Mouse (Mus musculus) spleen, adult 2 months (tissue): ENCODE data around the gene 4933424G06Rik. TPM values are rescaled to one million over a fixed set of nuclear protein-coding genes. Genes with fewer than 3 reads are reported as not detected.
A peak's percentile ranks its signal among the peaks of the same experiment; 100 is the strongest.

Experiments used
- DNase-seq, 2 experiments: peaks; one replicate each; pipeline versions ENCODE4 v3.0.0 to v3.0.0-alpha.2; 2012 to 2021; ENCODE audit warnings: low spot score in 2 of 2, low read depth in 1 of 2
- H3K27ac ChIP-seq: fragments of 200-500 bp; 2 replicates; pipeline ENCODE4 v1.5.1; 2012; ENCODE audit warnings: low read length, inconsistent platforms; ENCODE audit not compliant: insufficient read depth
- H3K27me3 ChIP-seq: fragments of 200-500 bp; 2 replicates; pipeline ENCODE4 v1.6.1; 2012; ENCODE audit warnings: mild to moderate bottlenecking, moderate library complexity, low read length, inconsistent platforms; ENCODE audit not compliant: control insufficient read depth, insufficient read depth
- H3K36me3 ChIP-seq: fragments of 200-500 bp; 2 replicates; pipeline ENCODE4 v1.6.1; 2012; ENCODE audit warnings: mild to moderate bottlenecking, low read length, inconsistent platforms; ENCODE audit not compliant: control insufficient read depth, insufficient read depth
- H3K4me1 ChIP-seq: fragments of 200-500 bp; 2 replicates; pipeline ENCODE4 v1.6.1; 2011; ENCODE audit warnings: inconsistent platforms; ENCODE audit not compliant: control insufficient read depth, insufficient read depth, insufficient read length
- H3K4me3 ChIP-seq: fragments of 200-500 bp; 2 replicates; pipeline ENCODE4 v1.5.1; 2011; ENCODE audit warnings: mild to moderate bottlenecking, inconsistent platforms; ENCODE audit not compliant: insufficient read depth, insufficient read length; ENCODE audit errors: extremely low read depth
- CTCF ChIP-seq: fragments of 200-500 bp; IDR thresholded peaks from 2 replicates; pipeline ENCODE4 v1.5.1; 2011; ENCODE audit warnings: mild to moderate bottlenecking, inconsistent platforms; ENCODE audit not compliant: insufficient read depth, insufficient read length, insufficient replicate concordance; ENCODE audit errors: extremely low read depth
- POLR2A ChIP-seq: fragments of 200-500 bp; IDR thresholded peaks from 2 replicates; pipeline ENCODE4 v1.6.1; 2011; ENCODE audit warnings: low read depth, low read length, inconsistent platforms
- WGBS: fragments of 180-500 bp; shearing (Covaris S2); methylation state at CpG from one replicate; pipeline ENCODE4 v1.1.7; 2018; 5-methylcytosine and 5-hydroxymethylcytosine counted together
- polyA plus RNA-seq: library from polyadenylated mRNA; depleted of rRNA; stranded (reverse); fragments of >200 nt; gene quantifications from 2 replicates; pipeline ENCODE4 v1.2.3, GENCODE M21; 2012

Gene 4933424G06Rik
- polyA plus RNA-seq, 1 experiment = not detected

GRCm38 (mm10) chr1:36758553-36758952 lies 48.6 kb downstream of the 4933424G06Rik start:
- H3K27ac ChIP-seq = no peak overlapping the region
- no peak for DNase-seq
- H3K4me3 ChIP-seq = no peak overlapping the region
- TF ChIP-seq POLR2A (no peak), CTCF (no peak)
- 85% methylated on average over 9 of the region's 9 CpGs for WGBS
- no peaks in the 10 kb centered on the region for H3K27me3 ChIP-seq
- peaks cover 3% of the 10 kb centered on the region; the same call in 1 of the 2 replicates for H3K4me1 ChIP-seq
- no peaks in the 10 kb centered on the region for H3K36me3 ChIP-seq

- Histone ChIP-seq H3K4me3 (no peak overlapping the region), H3K27me3 (no peaks in the 10 kb centered on the region), H3K27ac (no peak overlapping the region), H3K4me1 (peaks cover 3% of the 10 kb centered on the region; the same call in 1 of the 2 replicates), H3K36me3 (no peaks in the 10 kb centered on the region)
- no peak for TF ChIP-seq CTCF
- no peak for TF ChIP-seq POLR2A
- whole genome bisulfite sequencing = 86% methylated on average over 18 of the region's 18 CpGs
- no peak for DNase-seq
Observed at GRCm38 (mm10) chr1:36759076-36759475, 49.1 kb downstream of the 4933424G06Rik start.

GRCm38 (mm10) chr1:36760401-36760800 lies 50.5 kb downstream of the 4933424G06Rik start:
- Histone ChIP-seq H3K27ac (no peak overlapping the region), H3K4me3 (no peak overlapping the region), H3K36me3 (no peaks in the 10 kb centered on the region), H3K4me1 (peaks cover 12% of the 10 kb centered on the region; the same call in 1 of the 2 replicates), H3K27me3 (no peaks in the 10 kb centered on the region)
- TF ChIP-seq CTCF = no peak
- no peak for TF ChIP-seq POLR2A
- WGBS = 81% methylated on average over 9 of the region's 9 CpGs
- DNase-seq = no peak

- H3K36me3 ChIP-seq = no peaks in the 10 kb centered on the region
- no peaks in the 10 kb centered on the region for H3K27me3 ChIP-seq
- no peak overlapping the region for H3K4me3 ChIP-seq
- TF ChIP-seq CTCF = no peak
- TF ChIP-seq POLR2A = no peak
- 67% methylated on average over 8 of the region's 8 CpGs for WGBS
- DNase-seq = no peak
- H3K4me1 ChIP-seq = peaks cover 19% of the 10 kb centered on the region; the same call in 1 of the 2 replicates
- peak overlapping the region; percentile 84 for H3K27ac ChIP-seq
Observed at GRCm38 (mm10) chr1:36761061-36761460, 51.1 kb downstream of the 4933424G06Rik start.

- peak; percentile 29 to 67 for DNase-seq
- TF ChIP-seq POLR2A (peak; percentile 15; the same call in 1 of the 2 replicates), CTCF (no peak)
- H3K27ac ChIP-seq = peak within 1 kb of the TSS; percentile 92
- H3K4me1 ChIP-seq = peaks cover 23% of the 10 kb centered on the region; the same call in 1 of the 2 replicates
- peak within 1 kb of the TSS; percentile 61; the same call in 1 of the 2 replicates for H3K4me3 ChIP-seq
- 57% methylated on average over 11 of the region's 11 CpGs for WGBS
- H3K27me3 ChIP-seq = no peaks in the 10 kb centered on the region
- no peaks in the 10 kb centered on the region for H3K36me3 ChIP-seq
Observed at GRCm38 (mm10) chr1:36761568-36761967, 51.6 kb downstream of the 4933424G06Rik start, which contains the start of gene Zap70. Gene Zap70, plus strand, starts transcription at chr1:36761798.

GRCm38 (mm10) chr1:36766431-36767205 lies 56.7 kb downstream of the 4933424G06Rik start:
- H3K27ac ChIP-seq = peak overlapping the region; percentile 77
- no peaks in the 10 kb centered on the region for H3K36me3 ChIP-seq
- WGBS = 6% methylated on average over 4 of the region's 4 CpGs
- H3K4me3 ChIP-seq = no peak overlapping the region
- TF ChIP-seq POLR2A (no peak), CTCF (no peak)
- peak; percentile 39 to 46 for DNase-seq
- H3K4me1 ChIP-seq = peaks cover 26% of the 10 kb centered on the region
- H3K27me3 ChIP-seq = no peaks in the 10 kb centered on the region

GRCm38 (mm10) chr1:36767321-36767720 lies 57.4 kb downstream of the 4933424G06Rik start:
- 25% methylated on average over 10 of the region's 10 CpGs for WGBS
- H3K4me1 ChIP-seq = peaks cover 26% of the 10 kb centered on the region
- H3K36me3 ChIP-seq = no peaks in the 10 kb centered on the region
- peak overlapping the region; percentile 6; the same call in 1 of the 2 replicates for H3K27ac ChIP-seq
- DNase-seq = no peak
- H3K4me3 ChIP-seq = no peak overlapping the region
- no peaks in the 10 kb centered on the region for H3K27me3 ChIP-seq
- TF ChIP-seq POLR2A = no peak
- TF ChIP-seq CTCF = no peak
